Mouse (Mus musculus) ES-E14 (cell line): Measurements from ENCODE around the gene Rps6kl1.

Source experiments
- HCFC1 ChIP-seq: IDR thresholded peaks from 2 replicates; pipeline ENCODE4 v1.6.1; 2012; ENCODE audit warnings: low read length, inconsistent platforms, borderline replicate concordance; ENCODE audit not compliant: insufficient read depth
- MAFK ChIP-seq: IDR thresholded peaks from 2 replicates; pipeline ENCODE4 v1.6.1; 2014; ENCODE audit warnings: mild to moderate bottlenecking, low read depth, low read length, inconsistent platforms; ENCODE audit not compliant: insufficient read depth
- ZNF384 ChIP-seq: IDR thresholded peaks from 2 replicates; pipeline ENCODE4 v1.6.1; 2012; ENCODE audit warnings: low read depth, low read length, inconsistent platforms

DNA sequence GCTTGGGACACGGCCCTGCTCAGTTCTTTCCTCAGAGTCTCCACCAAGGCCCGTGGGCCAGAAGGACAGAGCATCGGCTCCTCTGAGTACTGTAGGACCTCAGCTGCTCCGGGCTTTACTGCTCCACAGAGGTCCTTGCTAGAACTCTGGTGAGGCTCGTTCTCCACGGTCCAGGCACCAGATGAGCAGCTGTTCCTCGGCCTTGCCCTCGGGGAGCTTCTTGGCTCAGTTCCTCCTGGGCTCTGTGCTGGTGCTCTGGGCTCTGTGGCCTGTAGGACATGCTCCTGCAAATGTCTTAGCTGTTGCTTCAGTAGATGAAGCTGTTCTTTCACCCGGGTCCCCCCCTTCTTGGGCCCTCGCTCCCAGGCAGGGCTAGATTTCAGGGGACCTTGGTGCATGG, 56.4 kb downstream of the Rps6kl1 start:
- TF ChIP-seq MAFK (no peak), ZNF384 (no peak), HCFC1 (no peak)
